Mouse (Mus musculus): Measurements from ENCODE around the gene Clk2. TPM values are rescaled to one million over a fixed set of nuclear protein-coding genes. Genes with fewer than 3 reads are reported as not detected.

Clk2 gene
- polyA plus RNA-seq, 1 experiment = 57.5 TPM

GRCm38 (mm10) chr3:89225918-89226317 is 61.3 kb downstream of the Clk2 start:
- TF ChIP-seq CTCF (IDR thresholded peaks at IDR 0.05; ENCODE audit: borderline replicate concordance, insufficient read depth, low read length) (no peak), POLR2A (IDR thresholded peaks at IDR 0.05; ENCODE audit: low read depth, low read length) (no peak)
- H3K4me1 ChIP-seq (ENCODE audit: control insufficient read depth, insufficient read depth, low read length) = 0 out of 2 replicates have a peak, but pooled peaks cover 8% of the 10 kb centered on the region
- H3K27ac ChIP-seq (ENCODE audit: insufficient read depth, low read length) = no peak overlapping the region
- no peak overlapping the region for H3K4me3 ChIP-seq (ENCODE audit: insufficient read depth, low read length)

DNA sequence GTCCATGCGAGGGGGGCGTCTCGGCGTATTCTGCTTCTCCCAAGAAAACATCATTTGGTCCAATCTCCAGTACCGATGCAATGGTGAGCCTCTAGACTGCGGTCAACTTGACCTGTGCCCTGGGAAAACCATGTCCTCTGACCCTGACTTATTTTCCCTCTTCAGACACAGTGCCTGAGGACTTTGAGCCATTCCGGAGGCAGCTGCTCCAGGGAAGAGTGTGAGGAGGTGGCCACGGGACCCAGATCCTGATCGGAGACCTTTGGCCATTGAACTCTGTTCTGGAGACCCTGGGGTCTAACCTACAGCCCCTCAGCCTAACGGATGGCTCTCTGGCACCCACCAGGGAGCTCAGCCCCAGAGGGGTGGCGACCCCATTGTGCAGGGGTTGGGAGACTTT is 61.8 kb downstream of the Clk2 start:
- H3K4me3 ChIP-seq (ENCODE audit: insufficient read depth, low read length) = no peak overlapping the region
- H3K4me1 ChIP-seq (ENCODE audit: control insufficient read depth, insufficient read depth, low read length) = 0 out of 2 replicates have a peak, but pooled peaks cover 8% of the 10 kb centered on the region
- H3K27ac ChIP-seq (ENCODE audit: insufficient read depth, low read length) = no peak overlapping the region
- TF ChIP-seq CTCF (IDR thresholded peaks at IDR 0.05; ENCODE audit: borderline replicate concordance, insufficient read depth, low read length) (no peak), POLR2A (IDR thresholded peaks at IDR 0.05; ENCODE audit: low read depth, low read length) (no peak)

Other genes starting within 250 kb of the Clk2 start
- 47.4 and 50.1 TPM in 2 replicates for gene Ash1l, start 214.2 kb upstream of the Clk2 start, polyA plus RNA-seq (2011; ENCODE audit: insufficient read length, low read depth, missing spikeins)
- gene Dap3, start 213.6 kb upstream of the Clk2 start, polyA plus RNA-seq (2011; ENCODE audit: insufficient read length, low read depth, missing spikeins) = 111 and 136 TPM in 2 replicates
- gene Rusc1, start 71.5 kb upstream of the Clk2 start, polyA plus RNA-seq (2011; ENCODE audit: insufficient read length, low read depth, missing spikeins) = 15.4 and 17.8 TPM in 2 replicates
- gene Gm43738, start 63.7 kb upstream of the Clk2 start, polyA plus RNA-seq (2011; ENCODE audit: insufficient read length, low read depth, missing spikeins) = not detected in 2 replicates
- 145 and 176 TPM in 2 replicates for gene Fdps, start 62.8 kb upstream of the Clk2 start, polyA plus RNA-seq (2011; ENCODE audit: insufficient read length, low read depth, missing spikeins)
- gene Pklr, start 28.7 kb upstream of the Clk2 start, polyA plus RNA-seq (2011; ENCODE audit: insufficient read length, low read depth, missing spikeins) = not detected in 2 replicates
- 0.32 and 1.0 TPM in 2 replicates for gene Hcn3, start 4.6 kb upstream of the Clk2 start, polyA plus RNA-seq (2011; ENCODE audit: insufficient read length, low read depth, missing spikeins)
- 75.7 and 91.2 TPM in 2 replicates for gene Scamp3, start 12.7 kb downstream of the Clk2 start, polyA plus RNA-seq (2011; ENCODE audit: insufficient read length, low read depth, missing spikeins)
- gene Fam189b, start 18.3 kb downstream of the Clk2 start, polyA plus RNA-seq (2011; ENCODE audit: insufficient read length, low read depth, missing spikeins) = 46.9 and 49.5 TPM in 2 replicates
- gene Gba, start 38.1 kb downstream of the Clk2 start, polyA plus RNA-seq (2011; ENCODE audit: insufficient read length, low read depth, missing spikeins) = 86.8 and 103 TPM in 2 replicates
- gene Thbs3, start 50.4 kb downstream of the Clk2 start, polyA plus RNA-seq (2011; ENCODE audit: insufficient read length, low read depth, missing spikeins) = 60.8 and 83.1 TPM in 2 replicates
- 96.9 and 98.6 TPM in 2 replicates for gene Mtx1, start 62.3 kb downstream of the Clk2 start, polyA plus RNA-seq (2011; ENCODE audit: insufficient read length, low read depth, missing spikeins)
- 1.1 and 2.5 TPM in 2 replicates for gene Muc1, start 64.3 kb downstream of the Clk2 start, polyA plus RNA-seq (2011; ENCODE audit: insufficient read length, low read depth, missing spikeins)
- gene Krtcap2, start 81.2 kb downstream of the Clk2 start, polyA plus RNA-seq (2011; ENCODE audit: insufficient read length, low read depth, missing spikeins) = 265 and 289 TPM in 2 replicates
- 14.2 and 24.2 TPM in 2 replicates for gene Trim46, start 81.5 kb downstream of the Clk2 start, polyA plus RNA-seq (2011; ENCODE audit: insufficient read length, low read depth, missing spikeins)
- 47.2 and 51.3 TPM in 2 replicates for gene Dpm3, start 94.6 kb downstream of the Clk2 start, polyA plus RNA-seq (2011; ENCODE audit: insufficient read length, low read depth, missing spikeins)
- gene Slc50a1, start 105.8 kb downstream of the Clk2 start, polyA plus RNA-seq (2011; ENCODE audit: insufficient read length, low read depth, missing spikeins) = 91.5 and 103 TPM in 2 replicates
- 4.1 and 7.1 TPM in 2 replicates for gene Efna1, start 116.3 kb downstream of the Clk2 start, polyA plus RNA-seq (2011; ENCODE audit: insufficient read length, low read depth, missing spikeins)
- gene Efna3, start 158.2 kb downstream of the Clk2 start, polyA plus RNA-seq (2011; ENCODE audit: insufficient read length, low read depth, missing spikeins) = 7.1 and 8.7 TPM in 2 replicates
- gene Efna4, start 173.2 kb downstream of the Clk2 start, polyA plus RNA-seq (2011; ENCODE audit: insufficient read length, low read depth, missing spikeins) = 11.2 and 11.4 TPM in 2 replicates
- gene Adam15, start 185.2 kb downstream of the Clk2 start, polyA plus RNA-seq (2011; ENCODE audit: insufficient read length, low read depth, missing spikeins) = 112 and 136 TPM in 2 replicates
- gene Dcst2, start 197.2 kb downstream of the Clk2 start, polyA plus RNA-seq (2011; ENCODE audit: insufficient read length, low read depth, missing spikeins) = not detected in 2 replicates
- not detected in 2 replicates for gene Dcst1, start 200.5 kb downstream of the Clk2 start, polyA plus RNA-seq (2011; ENCODE audit: insufficient read length, low read depth, missing spikeins)
- 46.9 and 56.0 TPM in 2 replicates for gene Zbtb7b, start 230.0 kb downstream of the Clk2 start, polyA plus RNA-seq (2011; ENCODE audit: insufficient read length, low read depth, missing spikeins)
- gene Lenep, start 238.0 kb downstream of the Clk2 start, polyA plus RNA-seq (2011; ENCODE audit: insufficient read length, low read depth, missing spikeins) = not detected in 2 replicates
- gene Flad1, start 247.1 kb downstream of the Clk2 start, polyA plus RNA-seq (2011; ENCODE audit: insufficient read length, low read depth, missing spikeins) = 10.9 and 11.2 TPM in 2 replicates